Mouse (Mus musculus): ENCODE data around the gene Hyal1. TPM values are rescaled to one million over a fixed set of nuclear protein-coding genes. Genes with fewer than 3 reads are reported as not detected.

Gene Hyal1
- polyA plus RNA-seq, 1 experiment from 2014 or later: 4.2 TPM

DNA sequence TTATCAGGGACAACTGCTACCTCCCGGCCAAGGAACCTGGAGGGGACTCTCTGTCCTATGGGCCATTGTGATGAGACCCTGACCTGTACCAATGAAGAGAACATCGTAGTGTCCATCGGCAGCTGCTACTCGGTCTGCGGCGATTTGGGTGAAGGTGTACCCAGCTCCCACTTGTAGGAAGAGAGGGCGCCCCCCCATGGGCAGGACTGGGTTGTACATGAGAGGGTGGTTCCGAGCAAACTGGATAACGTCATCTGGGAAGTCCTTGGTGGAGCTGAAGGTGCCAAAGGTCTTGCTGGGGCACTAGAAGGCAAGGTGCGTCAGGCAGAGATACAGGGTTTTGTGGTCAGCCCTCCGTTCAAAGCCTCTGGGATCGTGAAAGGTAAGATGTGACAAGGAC, 24.0 kb downstream of the Hyal1 start:
- Histone ChIP-seq H3K36me3 (ENCODE audit: control insufficient read depth, insufficient read depth, low read length) (peaks cover 2% of the 10 kb centered on the region; the same call in 1 of the 2 replicates), H3K4me1 (replicated peaks; ENCODE audit: control insufficient read depth, insufficient read depth, low read length) (peaks cover 8% of the 10 kb centered on the region), H3K27me3 (replicated peaks; ENCODE audit: control insufficient read depth, insufficient read depth, low read length) (peaks cover 24% of the 10 kb centered on the region), H3K9ac (ENCODE audit: low read depth, low read length) (no peak overlapping the region), H3K9me3 (ENCODE audit: control insufficient read depth, low read length) (no peaks in the 10 kb centered on the region), H3K27ac (ENCODE audit: low read depth, low read length) (no peak overlapping the region), H3K4me3 (ENCODE audit: low read depth, low read length) (no peak overlapping the region), H3K4me2 (no peak overlapping the region)
- WGBS: 70% methylated on average over 12 of the region's 12 CpGs
- DNase-seq (ENCODE audit: low spot score) (no peak), ATAC-seq (replicated peaks; ENCODE audit: low FRiP score) (no peak)

- no peaks in the 10 kb centered on the region for H3K9me3 ChIP-seq (ENCODE audit: control insufficient read depth, low read length)
- H3K4me3 ChIP-seq (ENCODE audit: low read depth, low read length): no peak overlapping the region
- ATAC-seq (replicated peaks; ENCODE audit: low FRiP score) (no peak), DNase-seq (ENCODE audit: low spot score) (no peak)
- H3K27ac ChIP-seq (ENCODE audit: low read depth, low read length): no peak overlapping the region
- 85% methylated on average over 11 of the region's 11 CpGs for WGBS
- H3K4me2 ChIP-seq: no peak overlapping the region
- no peak overlapping the region for H3K9ac ChIP-seq (ENCODE audit: low read depth, low read length)
- peaks cover 24% of the 10 kb centered on the region for H3K27me3 ChIP-seq (replicated peaks; ENCODE audit: control insufficient read depth, insufficient read depth, low read length)
- H3K4me1 ChIP-seq (replicated peaks; ENCODE audit: control insufficient read depth, insufficient read depth, low read length): peaks cover 8% of the 10 kb centered on the region
- H3K36me3 ChIP-seq (ENCODE audit: control insufficient read depth, insufficient read depth, low read length): no peaks in the 10 kb centered on the region
Observed at GRCm38 (mm10) chr9:107601275-107601674, 24.5 kb downstream of the Hyal1 start.

- H3K4me2 ChIP-seq: peak overlapping the region; percentile 44
- peaks cover 10% of the 10 kb centered on the region for H3K4me1 ChIP-seq (replicated peaks; ENCODE audit: control insufficient read depth, insufficient read depth, low read length)
- DNase-seq (ENCODE audit: low spot score): peak; percentile 91
- no peak overlapping the region for H3K9ac ChIP-seq (ENCODE audit: low read depth, low read length)
- no peaks in the 10 kb centered on the region for H3K9me3 ChIP-seq (ENCODE audit: control insufficient read depth, low read length)
- H3K27ac ChIP-seq (ENCODE audit: low read depth, low read length): no peak overlapping the region
- H3K4me3 ChIP-seq (ENCODE audit: low read depth, low read length): peak overlapping the region; percentile 18; the same call in 1 of the 2 replicates
- H3K36me3 ChIP-seq (ENCODE audit: control insufficient read depth, insufficient read depth, low read length): no peaks in the 10 kb centered on the region
- ATAC-seq (replicated peaks; ENCODE audit: low FRiP score): peak; percentile 69
- H3K27me3 ChIP-seq (replicated peaks; ENCODE audit: control insufficient read depth, insufficient read depth, low read length): peaks cover 24% of the 10 kb centered on the region
- WGBS: 7% methylated on average over 10 of the region's 10 CpGs
Observed at GRCm38 (mm10) chr9:107602068-107602648, 25.4 kb downstream of the Hyal1 start.

- H3K36me3 ChIP-seq (ENCODE audit: control insufficient read depth, insufficient read depth, low read length): no peaks in the 10 kb centered on the region
- WGBS: 72% methylated on average over 6 of the region's 6 CpGs
- ATAC-seq (replicated peaks; ENCODE audit: low FRiP score) (no peak), DNase-seq (ENCODE audit: low spot score) (no peak)
- no peak overlapping the region for H3K9ac ChIP-seq (ENCODE audit: low read depth, low read length)
- peaks cover 15% of the 10 kb centered on the region for H3K4me1 ChIP-seq (replicated peaks; ENCODE audit: control insufficient read depth, insufficient read depth, low read length)
- H3K9me3 ChIP-seq (ENCODE audit: control insufficient read depth, low read length): no peaks in the 10 kb centered on the region
- no peak overlapping the region for H3K27ac ChIP-seq (ENCODE audit: low read depth, low read length)
- H3K4me2 ChIP-seq: no peak overlapping the region
- no peak overlapping the region for H3K4me3 ChIP-seq (ENCODE audit: low read depth, low read length)
- H3K27me3 ChIP-seq (replicated peaks; ENCODE audit: control insufficient read depth, insufficient read depth, low read length): peaks cover 24% of the 10 kb centered on the region
Observed at GRCm38 (mm10) chr9:107603251-107603650, 26.5 kb downstream of the Hyal1 start.

GRCm38 (mm10) chr9:107605041-107605661, 28.4 kb downstream of the Hyal1 start:
- H3K4me3 ChIP-seq (ENCODE audit: low read depth, low read length): no peak overlapping the region
- peaks cover 8% of the 10 kb centered on the region for H3K27me3 ChIP-seq (replicated peaks; ENCODE audit: control insufficient read depth, insufficient read depth, low read length)
- WGBS: 48% methylated on average over 23 of the region's 23 CpGs
- H3K4me2 ChIP-seq: no peak overlapping the region
- H3K36me3 ChIP-seq (ENCODE audit: control insufficient read depth, insufficient read depth, low read length): no peaks in the 10 kb centered on the region
- ATAC-seq (replicated peaks; ENCODE audit: low FRiP score) (no peak), DNase-seq (ENCODE audit: low spot score) (no peak)
- peaks cover 21% of the 10 kb centered on the region for H3K4me1 ChIP-seq (replicated peaks; ENCODE audit: control insufficient read depth, insufficient read depth, low read length)
- H3K9me3 ChIP-seq (ENCODE audit: control insufficient read depth, low read length): no peaks in the 10 kb centered on the region
- no peak overlapping the region for H3K27ac ChIP-seq (ENCODE audit: low read depth, low read length)
- H3K9ac ChIP-seq (ENCODE audit: low read depth, low read length): no peak overlapping the region

DNA sequence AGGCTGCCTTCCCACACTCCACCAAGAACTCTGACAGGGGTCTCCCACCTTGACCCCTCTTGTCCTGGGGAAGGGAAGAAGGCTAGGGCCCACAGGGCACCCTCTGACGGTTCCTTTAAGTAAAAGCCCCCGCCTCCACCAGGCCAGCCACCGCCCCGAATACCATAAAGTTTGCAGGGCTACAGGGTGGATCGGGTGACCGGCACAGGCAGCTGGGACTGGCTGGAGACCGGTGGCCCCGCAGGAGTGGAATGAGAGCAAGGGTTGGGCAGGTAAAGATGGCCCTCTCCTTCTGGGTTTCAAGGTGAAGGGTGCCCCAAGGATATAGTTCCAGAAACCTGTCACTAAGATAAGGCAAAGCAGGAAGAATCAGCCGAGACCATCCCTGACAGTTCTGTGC, 29.9 kb downstream of the Hyal1 start:
- Histone ChIP-seq H3K9me3 (ENCODE audit: control insufficient read depth, low read length) (no peaks in the 10 kb centered on the region), H3K4me3 (ENCODE audit: low read depth, low read length) (no peak overlapping the region), H3K4me2 (no peak overlapping the region), H3K36me3 (ENCODE audit: control insufficient read depth, insufficient read depth, low read length) (no peaks in the 10 kb centered on the region), H3K9ac (ENCODE audit: low read depth, low read length) (no peak overlapping the region), H3K4me1 (replicated peaks; ENCODE audit: control insufficient read depth, insufficient read depth, low read length) (peaks cover 26% of the 10 kb centered on the region), H3K27ac (ENCODE audit: low read depth, low read length) (no peak overlapping the region), H3K27me3 (replicated peaks; ENCODE audit: control insufficient read depth, insufficient read depth, low read length) (no peaks in the 10 kb centered on the region; the same call in 1 of the 2 replicates)
- DNase-seq (ENCODE audit: low spot score) (no peak), ATAC-seq (replicated peaks; ENCODE audit: low FRiP score) (no peak)
- WGBS: 24% methylated on average over 9 of the region's 9 CpGs

- no peaks in the 10 kb centered on the region; the same call in 1 of the 2 replicates for H3K27me3 ChIP-seq (replicated peaks; ENCODE audit: control insufficient read depth, insufficient read depth, low read length)
- H3K9ac ChIP-seq (ENCODE audit: low read depth, low read length): no peak overlapping the region
- no peaks in the 10 kb centered on the region for H3K36me3 ChIP-seq (ENCODE audit: control insufficient read depth, insufficient read depth, low read length)
- no peaks in the 10 kb centered on the region for H3K9me3 ChIP-seq (ENCODE audit: control insufficient read depth, low read length)
- DNase-seq (ENCODE audit: low spot score) (no peak), ATAC-seq (replicated peaks; ENCODE audit: low FRiP score) (no peak)
- H3K4me1 ChIP-seq (replicated peaks; ENCODE audit: control insufficient read depth, insufficient read depth, low read length): peaks cover 31% of the 10 kb centered on the region
- no peak overlapping the region for H3K4me2 ChIP-seq
- 78% methylated on average over 2 of the region's 2 CpGs for WGBS
- H3K4me3 ChIP-seq (ENCODE audit: low read depth, low read length): no peak overlapping the region
- H3K27ac ChIP-seq (ENCODE audit: low read depth, low read length): no peak overlapping the region
Observed at GRCm38 (mm10) chr9:107607036-107607435, 30.3 kb downstream of the Hyal1 start.

- Histone ChIP-seq H3K36me3 (ENCODE audit: control insufficient read depth, insufficient read depth, low read length) (no peaks in the 10 kb centered on the region), H3K4me1 (replicated peaks; ENCODE audit: control insufficient read depth, insufficient read depth, low read length) (peaks cover 31% of the 10 kb centered on the region), H3K4me2 (no peak overlapping the region), H3K27ac (ENCODE audit: low read depth, low read length) (no peak overlapping the region), H3K9me3 (ENCODE audit: control insufficient read depth, low read length) (no peaks in the 10 kb centered on the region), H3K27me3 (replicated peaks; ENCODE audit: control insufficient read depth, insufficient read depth, low read length) (no peaks in the 10 kb centered on the region; the same call in 1 of the 2 replicates), H3K4me3 (ENCODE audit: low read depth, low read length) (no peak overlapping the region), H3K9ac (ENCODE audit: low read depth, low read length) (no peak overlapping the region)
- WGBS: 45% methylated on average over 9 of the region's 9 CpGs
- no peak for DNase-seq (ENCODE audit: low spot score)
- ATAC-seq (replicated peaks; ENCODE audit: low FRiP score): no peak
Observed at GRCm38 (mm10) chr9:107607653-107608245, 31.0 kb downstream of the Hyal1 start.
